Mouse (Mus musculus): Measurements from ENCODE around the gene Nebl. TPM values are rescaled to one million over a fixed set of nuclear protein-coding genes. Genes with fewer than 3 reads are reported as not detected.
A peak's percentile ranks its signal among the peaks of the same experiment; 100 is the strongest.

The Nebl gene
- polyA plus RNA-seq, 1 experiment from 2014 or later: 12.5 TPM

DNA sequence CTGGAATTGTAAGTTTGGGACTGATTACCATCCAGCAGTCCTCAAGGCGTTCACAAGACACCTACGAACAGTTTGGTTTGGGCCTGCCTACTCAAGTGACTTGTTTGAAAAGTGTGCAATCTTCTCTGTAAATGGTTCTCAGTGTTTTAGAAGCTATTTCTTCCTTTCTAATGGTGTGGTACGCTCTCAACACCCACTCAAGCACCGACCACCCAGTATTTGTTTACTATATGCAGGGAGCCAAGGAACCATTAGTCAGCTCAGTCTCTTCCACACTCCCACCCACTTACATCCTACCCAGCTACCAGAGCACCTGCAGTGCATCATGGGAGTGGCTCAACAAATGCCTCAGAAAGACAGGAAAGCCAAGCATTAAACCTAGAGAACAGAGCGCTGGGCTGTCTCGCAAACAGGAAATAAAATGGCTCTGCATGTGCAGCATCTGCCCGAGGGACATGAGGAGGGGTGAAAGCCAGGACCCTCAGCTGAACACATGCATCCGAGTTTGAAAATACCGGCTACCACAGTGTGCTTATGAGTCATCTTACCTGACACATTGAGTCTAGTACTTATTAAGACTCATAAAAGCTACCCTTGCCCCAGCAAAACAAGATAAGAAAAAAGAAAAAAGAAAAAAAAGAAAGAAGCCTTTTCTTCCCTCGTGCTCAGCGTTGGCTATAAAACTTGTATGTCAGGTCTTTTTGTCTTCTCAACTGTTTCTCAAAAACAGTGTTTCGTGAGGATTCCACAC is 199.7 kb downstream of the Nebl start:
- H3K4me3 ChIP-seq: no peak overlapping the region
- H3K27me3 ChIP-seq: no peaks in the 10 kb centered on the region
- H3K27ac ChIP-seq (replicated peaks): no peak overlapping the region
- H3K36me3 ChIP-seq: no peaks in the 10 kb centered on the region
- no peak overlapping the region for H3K4me2 ChIP-seq
- WGBS: 89% methylated on average over 12 of the region's 12 CpGs
- no peak for ATAC-seq (ENCODE audit: low FRiP score, low read depth)
- H3K4me1 ChIP-seq (replicated peaks): no peaks in the 10 kb centered on the region
- no peaks in the 10 kb centered on the region for H3K9me3 ChIP-seq
- no peak overlapping the region for H3K9ac ChIP-seq

DNA sequence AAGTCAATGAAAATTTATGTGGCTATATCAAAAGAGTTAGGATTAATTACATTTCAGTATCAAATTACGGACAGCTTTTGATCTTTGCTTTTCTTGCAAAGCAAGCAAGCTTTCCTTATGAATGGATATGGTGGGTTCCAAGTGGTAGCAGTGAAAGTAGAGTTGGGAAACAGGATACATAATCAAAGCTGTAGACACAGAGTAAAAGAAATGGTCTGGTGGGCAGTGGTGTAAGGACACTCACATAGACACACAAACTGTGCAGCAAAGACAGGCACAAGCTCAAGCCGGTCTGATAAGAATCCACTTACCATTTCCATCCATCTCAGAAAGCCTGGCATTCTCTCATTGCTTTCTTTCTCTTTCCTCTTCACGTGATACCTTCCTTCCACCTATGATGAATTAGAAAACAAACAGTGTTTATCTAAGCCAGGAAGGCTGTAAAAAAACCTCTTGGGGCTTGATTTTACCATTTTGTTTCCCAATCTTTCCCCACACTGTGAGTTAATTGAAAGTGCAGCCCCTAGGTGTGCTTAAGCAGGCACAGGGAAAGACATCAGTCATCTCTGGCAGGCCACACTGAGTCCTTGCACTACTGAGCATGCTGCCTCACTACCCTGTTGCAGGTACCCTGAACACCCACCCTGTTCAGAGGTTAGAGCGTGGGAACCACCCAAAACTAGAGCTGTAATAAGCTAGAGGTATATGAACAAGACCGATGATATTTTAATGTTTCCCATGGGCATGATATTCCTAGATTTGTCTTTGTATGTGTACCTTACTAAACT is 205.3 kb downstream of the Nebl start:
- 0 out of 2 replicates have a peak, but pooled peaks have one; percentile 42 for ATAC-seq (ENCODE audit: low FRiP score, low read depth)

DNA sequence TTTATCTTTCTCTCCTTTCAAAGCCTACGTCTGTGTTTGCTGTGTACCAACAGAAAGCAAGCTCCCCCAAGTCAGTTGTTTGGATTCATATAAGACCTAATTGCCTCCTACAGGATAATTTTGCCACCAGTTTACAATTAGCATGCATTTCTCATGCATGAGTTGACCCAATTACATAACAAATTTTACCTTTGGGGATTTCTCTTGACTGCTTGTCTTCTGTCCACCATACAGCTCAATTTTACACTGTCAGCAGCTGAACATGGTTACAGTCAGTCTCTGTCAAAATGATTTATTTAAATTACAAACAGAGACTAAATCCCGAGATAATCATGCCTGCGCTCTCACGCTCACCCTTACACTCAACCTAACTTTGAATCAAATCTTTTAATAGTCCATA is 206.1 kb downstream of the Nebl start:
- H3K27ac ChIP-seq (replicated peaks): no peak overlapping the region
- WGBS: 35% methylated on average over 4 of the region's 4 CpGs
- ATAC-seq (ENCODE audit: low FRiP score, low read depth): peak; percentile 51; the same call in 1 of the 2 replicates
- H3K9ac ChIP-seq: no peak overlapping the region
- no peak overlapping the region for H3K4me2 ChIP-seq
- no peak overlapping the region for H3K4me3 ChIP-seq
- H3K4me1 ChIP-seq (replicated peaks): peaks cover 12% of the 10 kb centered on the region; the same call in 1 of the 2 replicates
- no peaks in the 10 kb centered on the region for H3K9me3 ChIP-seq
- no peaks in the 10 kb centered on the region for H3K36me3 ChIP-seq
- H3K27me3 ChIP-seq: no peaks in the 10 kb centered on the region

More for the DNA sequence above, 205.3 kb downstream of the Nebl start:
- H3K9ac ChIP-seq: no peak overlapping the region
- H3K36me3 ChIP-seq: no peaks in the 10 kb centered on the region
- 74% methylated on average over 5 of the region's 5 CpGs for WGBS
- no peak overlapping the region for H3K4me2 ChIP-seq
- H3K9me3 ChIP-seq: no peaks in the 10 kb centered on the region
- H3K4me1 ChIP-seq (replicated peaks): peaks cover 12% of the 10 kb centered on the region; the same call in 1 of the 2 replicates
- H3K27ac ChIP-seq (replicated peaks): no peak overlapping the region
- no peaks in the 10 kb centered on the region for H3K27me3 ChIP-seq
- H3K4me3 ChIP-seq: no peak overlapping the region

DNA sequence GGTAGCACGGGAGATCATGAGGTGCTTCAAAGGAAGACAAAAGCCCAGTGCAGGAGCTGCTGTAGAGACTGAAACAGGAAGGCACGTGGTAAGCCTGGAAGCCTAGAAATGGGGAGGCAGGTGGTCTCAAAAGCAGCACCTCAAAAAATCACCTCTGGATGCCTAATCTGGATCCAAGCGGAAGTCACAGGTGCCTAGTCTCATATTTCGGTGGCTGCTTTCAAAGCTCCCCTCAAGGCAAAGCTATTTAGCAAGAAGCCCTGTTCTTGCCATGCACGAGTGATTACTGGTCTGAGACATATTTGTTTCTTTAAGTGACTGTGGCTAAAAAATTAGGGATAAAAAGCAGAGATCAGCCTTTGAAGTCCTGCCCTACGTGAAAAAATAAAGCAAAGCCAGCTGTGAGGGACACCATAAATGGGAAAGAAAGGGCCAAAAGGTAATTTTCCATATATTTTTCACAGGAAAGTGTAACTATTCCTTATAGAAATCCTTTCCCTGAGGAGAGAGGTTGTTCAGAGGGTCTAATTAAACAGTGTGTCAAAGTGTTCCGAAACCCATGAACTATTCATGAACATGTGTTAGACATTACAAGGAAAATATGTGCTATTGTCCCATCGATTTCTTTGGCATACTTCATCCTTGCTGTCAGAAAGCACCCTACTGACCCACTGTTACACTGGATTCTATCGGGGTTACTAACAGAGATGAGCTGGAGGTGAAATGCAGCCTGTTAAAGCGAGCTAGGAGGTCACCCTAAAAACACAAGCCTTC is 206.9 kb downstream of the Nebl start:
- no peak for ATAC-seq (ENCODE audit: low FRiP score, low read depth)
- H3K4me3 ChIP-seq: no peak overlapping the region
- WGBS: 43% methylated on average over 10 of the region's 10 CpGs
- H3K4me2 ChIP-seq: no peak overlapping the region
- no peaks in the 10 kb centered on the region for H3K27me3 ChIP-seq
- no peak overlapping the region for H3K27ac ChIP-seq (replicated peaks)
- no peaks in the 10 kb centered on the region for H3K9me3 ChIP-seq
- no peak overlapping the region for H3K9ac ChIP-seq
- H3K36me3 ChIP-seq: no peaks in the 10 kb centered on the region
- peaks cover 12% of the 10 kb centered on the region; the same call in 1 of the 2 replicates for H3K4me1 ChIP-seq (replicated peaks)

GRCm38 (mm10) chr2:17523791-17524190 is 207.5 kb downstream of the Nebl start:
- peaks cover 12% of the 10 kb centered on the region; the same call in 1 of the 2 replicates for H3K4me1 ChIP-seq (replicated peaks)
- no peaks in the 10 kb centered on the region for H3K27me3 ChIP-seq
- H3K27ac ChIP-seq (replicated peaks): no peak overlapping the region
- H3K9me3 ChIP-seq: no peaks in the 10 kb centered on the region
- no peak overlapping the region for H3K4me3 ChIP-seq
- H3K9ac ChIP-seq: no peak overlapping the region
- no peak for ATAC-seq (ENCODE audit: low FRiP score, low read depth)
- H3K4me2 ChIP-seq: no peak overlapping the region
- WGBS: 63% methylated on average over 4 of the region's 4 CpGs
- no peaks in the 10 kb centered on the region for H3K36me3 ChIP-seq

- H3K27ac ChIP-seq (replicated peaks): no peak overlapping the region
- 73% methylated on average over 2 of the region's 2 CpGs for WGBS
- no peak overlapping the region for H3K9ac ChIP-seq
- H3K36me3 ChIP-seq: no peaks in the 10 kb centered on the region
- H3K4me1 ChIP-seq (replicated peaks): peaks cover 12% of the 10 kb centered on the region
- no peaks in the 10 kb centered on the region for H3K27me3 ChIP-seq
- no peak overlapping the region for H3K4me2 ChIP-seq
- no peaks in the 10 kb centered on the region for H3K9me3 ChIP-seq
- no peak for ATAC-seq (ENCODE audit: low FRiP score, low read depth)
- no peak overlapping the region for H3K4me3 ChIP-seq
These were observed 215.6 kb downstream of the Nebl start for GRCm38 (mm10) chr2:17515686-17516085.

GRCm38 (mm10) chr2:17514765-17515164 is 216.5 kb downstream of the Nebl start:
- peak; percentile 57 for ATAC-seq (ENCODE audit: low FRiP score, low read depth)
- Histone ChIP-seq H3K9me3 (no peaks in the 10 kb centered on the region), H3K36me3 (no peaks in the 10 kb centered on the region), H3K4me2 (peak overlapping the region; percentile 45), H3K27me3 (no peaks in the 10 kb centered on the region), H3K27ac (replicated peaks) (peak overlapping the region; percentile 34; the same call in 1 of the 2 replicates), H3K4me3 (0 out of 2 replicates have a peak overlapping the region, but pooled peaks have one; percentile 4), H3K9ac (0 out of 2 replicates have a peak overlapping the region, but pooled peaks have one; percentile 31), H3K4me1 (replicated peaks) (peaks cover 12% of the 10 kb centered on the region)
- WGBS: 24% methylated on average over 12 of the region's 12 CpGs

GRCm38 (mm10) chr2:17509942-17510341 is 221.3 kb downstream of the Nebl start:
- H3K27ac ChIP-seq (replicated peaks): no peak overlapping the region
- 77% methylated on average over 1 of the region's 1 CpGs for WGBS

DNA sequence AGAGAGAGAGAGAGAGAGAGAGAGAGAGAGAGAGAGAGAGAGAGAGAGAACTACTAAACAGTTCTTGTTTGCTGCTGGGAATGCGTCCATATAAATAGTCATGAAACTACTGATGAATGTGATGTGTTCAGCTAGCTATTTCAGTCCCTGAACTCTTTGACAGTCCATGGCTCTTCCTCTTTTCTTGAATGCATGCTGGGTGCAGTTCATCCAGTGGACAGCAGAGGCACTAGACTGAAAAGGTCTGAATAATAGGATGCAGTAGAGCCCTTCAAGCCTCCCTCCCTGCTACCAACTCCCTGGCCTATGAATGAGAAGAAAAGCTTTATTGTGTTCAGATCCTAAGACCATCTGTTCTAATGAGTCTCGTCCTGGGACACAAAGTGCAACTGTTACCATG is 223.9 kb downstream of the Nebl start:
- Histone ChIP-seq H3K4me2 (no peak overlapping the region), H3K27ac (replicated peaks) (no peak overlapping the region), H3K9ac (no peak overlapping the region), H3K36me3 (no peaks in the 10 kb centered on the region), H3K27me3 (no peaks in the 10 kb centered on the region), H3K9me3 (no peaks in the 10 kb centered on the region), H3K4me3 (no peak overlapping the region), H3K4me1 (replicated peaks) (no peaks in the 10 kb centered on the region)
- no peak for ATAC-seq (ENCODE audit: low FRiP score, low read depth)
- 69% methylated on average over 2 of the region's 2 CpGs for WGBS

More at GRCm38 (mm10) chr2:17509942-17510341, 221.3 kb downstream of the Nebl start:
- H3K27me3 ChIP-seq: no peaks in the 10 kb centered on the region
- H3K4me1 ChIP-seq (replicated peaks): peaks cover 11% of the 10 kb centered on the region
- no peak overlapping the region for H3K9ac ChIP-seq
- no peaks in the 10 kb centered on the region for H3K9me3 ChIP-seq
- no peak overlapping the region for H3K4me3 ChIP-seq
- H3K4me2 ChIP-seq: no peak overlapping the region
- no peak for ATAC-seq (ENCODE audit: low FRiP score, low read depth)
- H3K36me3 ChIP-seq: no peaks in the 10 kb centered on the region

- Histone ChIP-seq H3K4me3 (no peak overlapping the region), H3K9ac (no peak overlapping the region), H3K9me3 (no peaks in the 10 kb centered on the region), H3K27me3 (no peaks in the 10 kb centered on the region), H3K4me2 (no peak overlapping the region), H3K27ac (replicated peaks) (no peak overlapping the region), H3K36me3 (no peaks in the 10 kb centered on the region), H3K4me1 (replicated peaks) (no peaks in the 10 kb centered on the region)
- ATAC-seq (ENCODE audit: low FRiP score, low read depth): no peak
- 89% methylated on average over 6 of the region's 6 CpGs for WGBS
These were observed 227.0 kb downstream of the Nebl start for GRCm38 (mm10) chr2:17504115-17504774.

GRCm38 (mm10) chr2:17501075-17501474 is 230.2 kb downstream of the Nebl start:
- no peaks in the 10 kb centered on the region for H3K9me3 ChIP-seq
- no peak for ATAC-seq (ENCODE audit: low FRiP score, low read depth)
- no peaks in the 10 kb centered on the region for H3K27me3 ChIP-seq
- no peak overlapping the region for H3K4me2 ChIP-seq
- 91% methylated on average over 3 of the region's 3 CpGs for WGBS
- no peaks in the 10 kb centered on the region for H3K36me3 ChIP-seq
- H3K27ac ChIP-seq (replicated peaks): no peak overlapping the region
- H3K4me1 ChIP-seq (replicated peaks): no peaks in the 10 kb centered on the region
- H3K4me3 ChIP-seq: no peak overlapping the region
- no peak overlapping the region for H3K9ac ChIP-seq

Measured in hindbrain, embryonic 15.5 days (tissue).